Mouse (Mus musculus) MEL (cell line): Measurements from ENCODE around the gene Man2c1. TPM values are rescaled to one million over a fixed set of nuclear protein-coding genes. Genes with fewer than 3 reads are reported as not detected.

Source experiments
- DNase-seq: peaks from one replicate; pipeline ENCODE4 v3.0.0; 2011; ENCODE audit warnings: low read depth, low spot score
- H3K27ac ChIP-seq: 2 replicates; pipeline ENCODE4 v1.5.1; 2012; ENCODE audit warnings: low read depth, mild to moderate bottlenecking, control low read depth, low read length, moderate library complexity; ENCODE audit not compliant: control insufficient read depth
- H3K27me3 ChIP-seq, 2 experiments: fragments of 150-350 bp in 1 of 2; sonication (generic) in 1 of 2; 2 replicates each; pipeline ENCODE4 v1.6.1; 2012; ENCODE audit warnings: low read length in 2 of 2, mild to moderate bottlenecking in 2 of 2, improper control_type of control experiment in 1 of 2, moderate library complexity in 1 of 2; ENCODE audit not compliant: insufficient read depth in 2 of 2, control insufficient read depth in 1 of 2
- H3K36me3 ChIP-seq, 2 experiments: 2 replicates each; pipeline ENCODE4 v1.6.1; 2012 to 2014; ENCODE audit warnings: low read length in 2 of 2, improper control_type of control experiment in 1 of 2, inconsistent platforms in 1 of 2, mild to moderate bottlenecking in 1 of 2; ENCODE audit not compliant: insufficient read depth in 2 of 2, control insufficient read depth in 1 of 2
- H3K4me1 ChIP-seq, 2 experiments: fragments of 150-350 bp in 1 of 2; sonication (generic) in 1 of 2; 2 replicates each; pipeline ENCODE4 v1.6.1; 2012; ENCODE audit warnings: low read length in 2 of 2, improper control_type of control experiment in 1 of 2, mild to moderate bottlenecking in 1 of 2; ENCODE audit not compliant: insufficient read depth in 2 of 2, control insufficient read depth in 1 of 2
- H3K4me3 ChIP-seq, 2 experiments: fragments of 150-350 bp in 1 of 2; sonication (generic) in 1 of 2; 2 replicates each; pipeline ENCODE4 v1.5.1; 2012; ENCODE audit warnings: low read depth in 2 of 2, low read length in 2 of 2, mild to moderate bottlenecking in 2 of 2, moderate library complexity in 2 of 2, control low read depth in 1 of 2, improper control_type of control experiment in 1 of 2; ENCODE audit not compliant: control insufficient read depth in 1 of 2, insufficient read depth in 1 of 2
- H3K79me2 ChIP-seq: 2 replicates; pipeline ENCODE4 v1.6.1; 2012; ENCODE audit warnings: mild to moderate bottlenecking, low read length, moderate library complexity; ENCODE audit not compliant: control insufficient read depth, poor library complexity, insufficient read depth
- H3K9ac ChIP-seq: 2 replicates; pipeline ENCODE4 v1.6.1; 2012; ENCODE audit warnings: low read depth, mild to moderate bottlenecking, control low read depth, low read length, moderate library complexity; ENCODE audit not compliant: control insufficient read depth, poor library complexity, severe bottlenecking
- H3K9me3 ChIP-seq: fragments of 150-350 bp; sonication (generic); replicated peaks from 2 replicates; pipeline ENCODE4 v1.6.1; 2012; ENCODE audit warnings: mild to moderate bottlenecking, low read length, improper control_type of control experiment, moderate library complexity; ENCODE audit not compliant: insufficient read depth
- KAT2A ChIP-seq: conservative IDR thresholded peaks from 2 replicates; pipeline ENCODE4 v1.6.1; 2012; ENCODE audit warnings: low read depth, low read length, improper control_type of control experiment, inconsistent platforms
- SMC3 ChIP-seq: IDR thresholded peaks from 2 replicates; pipeline ENCODE4 v1.6.1; 2011; ENCODE audit warnings: low read depth, low read length, improper control_type of control experiment
- UBTF ChIP-seq: IDR thresholded peaks from 2 replicates; pipeline ENCODE4 v1.6.1; 2012; ENCODE audit warnings: low read depth, mild to moderate bottlenecking, inconsistent platforms, low read length, improper control_type of control experiment, moderate library complexity, borderline replicate concordance; ENCODE audit not compliant: insufficient read depth
- ZC3H11A ChIP-seq: IDR thresholded peaks from 2 replicates; pipeline ENCODE4 v1.6.1; 2012; ENCODE audit warnings: low read depth, mild to moderate bottlenecking, inconsistent platforms, low read length, improper control_type of control experiment
- polyA plus RNA-seq, 2 experiments: library from polyadenylated mRNA; stranded (reverse) in 1 of 2; unstranded in 1 of 2; fragments of >175 nt in 1 of 2; fragments of >200 nt in 1 of 2; gene quantifications; 2 replicates each; pipeline versions ENCODE4 v1.2.1 to v1.2.4; 2012; ENCODE audit warnings: low replicate concordance in 2 of 2, low read depth in 1 of 2; ENCODE audit not compliant: insufficient read length in 2 of 2, insufficient read depth in 1 of 2, missing spikeins in 1 of 2
- total RNA-seq: library from RNA; depleted of rRNA; stranded (reverse); fragments of 300-350 nt; gene quantifications from 2 replicates; pipeline ENCODE4 v1.2.3, GENCODE M21; 2012; rRNA removed

Man2c1 gene
- total and polyA plus RNA-seq, 3 experiments = 32.2 to 73.7 TPM; not detected in 1

DNA sequence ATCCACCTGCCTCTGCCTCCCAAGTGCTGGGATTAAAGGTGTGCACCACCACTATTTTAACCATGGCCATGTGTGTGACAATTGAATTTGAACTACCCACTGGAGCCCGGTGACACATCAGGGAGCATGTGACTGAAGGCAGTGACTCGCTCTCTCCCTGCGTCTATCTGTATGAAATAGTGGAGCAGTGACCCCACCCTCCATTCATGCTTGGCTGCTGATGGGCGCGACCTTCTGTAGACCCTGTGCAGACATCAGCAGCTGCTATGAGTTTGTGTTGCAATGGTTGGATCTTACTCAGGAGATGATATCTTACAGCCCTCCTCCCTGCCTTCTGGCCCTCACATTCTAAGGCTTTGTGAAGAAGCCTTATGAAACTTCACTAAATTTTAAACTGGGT, 37.9 kb downstream of the Man2c1 start:
- Histone ChIP-seq H3K9me3 (no peaks in the 10 kb centered on the region), H3K4me3 (no peak overlapping the region), H3K27me3 (no peaks in the 10 kb centered on the region), H3K36me3 (no peaks in the 10 kb centered on the region), H3K9ac (no peak overlapping the region), H3K79me2 (no peaks in the 10 kb centered on the region), H3K4me1 (no peaks in the 10 kb centered on the region), H3K27ac (no peak overlapping the region)
- TF ChIP-seq UBTF = no peak
- TF ChIP-seq SMC3 = no peak
- TF ChIP-seq ZC3H11A = no peak
- TF ChIP-seq KAT2A = no peak
- no peak for DNase-seq

Other genes starting within 250 kb of the Man2c1 start
- 2.2 and 2.3 TPM in 2 replicates for gene Snx33, start 202.3 kb upstream of the Man2c1 start, total RNA-seq
- 1 to 10 TPM in 1 of 2 experiments, not detected in 1; 3.5 TPM for gene Snx33, start 202.3 kb upstream of the Man2c1 start, polyA plus RNA-seq
- gene Imp3, start 193.2 kb upstream of the Man2c1 start, total RNA-seq = 160 and 183 TPM in 2 replicates
- gene Imp3, start 193.2 kb upstream of the Man2c1 start, polyA plus RNA-seq = 100 to 1,000 TPM in 1 of 2 experiments, not detected in 1; 154 TPM
- 13.0 and 14.6 TPM in 2 replicates for gene Snupn, start 179.8 kb upstream of the Man2c1 start, total RNA-seq
- 10 to 100 TPM in 1 of 2 experiments, not detected in 1; 14.7 TPM for gene Snupn, start 179.8 kb upstream of the Man2c1 start, polyA plus RNA-seq
- 10.6 and 12.0 TPM in 2 replicates for gene Ptpn9, start 135.8 kb upstream of the Man2c1 start, total RNA-seq
- gene Ptpn9, start 135.8 kb upstream of the Man2c1 start, polyA plus RNA-seq = 10 to 100 TPM in 1 of 2 experiments, not detected in 1; 24.3 TPM
- 27.0 and 37.5 TPM in 2 replicates for gene Sin3a, start 58.6 kb upstream of the Man2c1 start, total RNA-seq
- 100 to 1,000 TPM in 1 of 2 experiments, 10 to 100 TPM in 1; 47.5 to 715 TPM for gene Sin3a, start 58.6 kb upstream of the Man2c1 start, polyA plus RNA-seq
- 1.8 TPM in 2 replicates for gene Neil1, start 17.6 kb downstream of the Man2c1 start, total RNA-seq
- gene Neil1, start 17.6 kb downstream of the Man2c1 start, polyA plus RNA-seq = 1 to 10 TPM in 1 of 2 experiments, not detected in 1; 4.3 TPM
- 77.3 and 90.6 TPM in 2 replicates for gene Commd4, start 27.6 kb downstream of the Man2c1 start, total RNA-seq
- 10 to 100 TPM in 1 of 2 experiments, not detected in 1; 89.7 TPM for gene Commd4, start 27.6 kb downstream of the Man2c1 start, polyA plus RNA-seq
- not detected in 2 replicates for gene Trcg1, start 105.9 kb downstream of the Man2c1 start, total RNA-seq
- gene Trcg1, start 105.9 kb downstream of the Man2c1 start, polyA plus RNA-seq = not detected
- gene 1700017B05Rik, start 131.9 kb downstream of the Man2c1 start, total RNA-seq = 52.7 and 55.7 TPM in 2 replicates
- 10 to 100 TPM in 1 of 2 experiments, not detected in 1; 76.5 TPM for gene 1700017B05Rik, start 131.9 kb downstream of the Man2c1 start, polyA plus RNA-seq